18 mouse cellular contexts compared by ENCODE assay signal in the genomic region with DNA sequence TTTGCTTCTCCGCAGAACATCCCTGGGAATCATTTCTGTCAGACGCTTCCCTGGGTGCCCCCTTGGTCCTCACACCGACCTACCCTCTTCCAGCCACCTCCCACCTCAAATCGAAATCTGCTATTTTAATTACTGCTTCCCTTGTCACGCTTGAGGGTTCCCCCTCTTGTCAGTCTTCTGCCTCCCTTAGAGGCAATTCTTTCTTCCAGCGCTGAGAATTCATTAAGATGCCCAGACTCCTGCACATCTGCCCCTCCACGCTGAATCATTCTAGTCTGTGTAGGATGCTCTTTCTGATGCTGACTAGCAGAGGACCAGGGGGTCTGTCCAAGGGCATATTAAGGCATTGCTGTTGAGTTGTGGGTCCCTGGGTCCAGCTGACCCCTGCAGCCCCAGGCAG. TPM values are rescaled to one million over a fixed set of nuclear protein-coding genes. Genes with fewer than 3 reads are reported as not detected.
A peak's percentile ranks its signal among the peaks of the same experiment; 100 is the strongest.
DNase-seq lines count a peak whose midpoint lies in the region; ATAC-seq lines count a peak whose summit lies in the region.
"Had no signal": no experiment of that assay in that cellular context is flagged by ENCODE, and none has a peak within 500 bp of the region (broad histone marks: within the 10 kb centered on the region; RNA-seq: fewer than 3 reads in every experiment).

No protein-coding gene starts in this region.

- no peaks in the 10 kb centered on the region for H3K36me3 ChIP-seq in heart, embryonic 11.5 days (ENCODE audit: control insufficient read depth, insufficient read depth, low read length)
- H3K36me3 ChIP-seq in embryonic facial prominence, embryonic 12.5 days = no peaks in the 10 kb centered on the region
- H3K36me3 ChIP-seq in hindbrain, embryonic 15.5 days = no peaks in the 10 kb centered on the region
- no peaks in the 10 kb centered on the region for H3K36me3 ChIP-seq in midbrain, embryonic 15.5 days (replicated peaks)
- H3K36me3 ChIP-seq in liver, embryonic 11.5 days (ENCODE audit: control insufficient read depth, insufficient read depth, low read length) = no peaks in the 10 kb centered on the region
- H3K36me3 ChIP-seq: intestine, embryonic 15.5 days had no signal

- ATAC-seq in heart, embryonic 11.5 days (replicated peaks; ENCODE audit: insufficient number of reproducible peaks, low FRiP score, low TSS enrichment) = no peak
- no peak for ATAC-seq in embryonic facial prominence, embryonic 12.5 days (ENCODE audit: insufficient number of reproducible peaks, insufficient read depth, low FRiP score, low TSS enrichment)
- no peak for ATAC-seq in hindbrain, embryonic 15.5 days (ENCODE audit: low FRiP score, low read depth)
- ATAC-seq in midbrain, embryonic 15.5 days (replicated peaks) = no peak; the same call in 1 of the 2 replicates
- no peak for ATAC-seq in liver, embryonic 11.5 days (replicated peaks; ENCODE audit: low FRiP score)
- ATAC-seq: intestine, embryonic 15.5 days had no signal

- H3K9me3 ChIP-seq in heart, embryonic 11.5 days (replicated peaks; ENCODE audit: control insufficient read depth, low read length) = no peaks in the 10 kb centered on the region
- no peaks in the 10 kb centered on the region for H3K9me3 ChIP-seq in embryonic facial prominence, embryonic 12.5 days
- no peaks in the 10 kb centered on the region for H3K9me3 ChIP-seq in hindbrain, embryonic 15.5 days
- H3K9me3 ChIP-seq in midbrain, embryonic 15.5 days = no peaks in the 10 kb centered on the region
- no peaks in the 10 kb centered on the region for H3K9me3 ChIP-seq in liver, embryonic 11.5 days (ENCODE audit: control insufficient read depth, low read length)
- H3K9me3 ChIP-seq: intestine, embryonic 15.5 days had no signal

- H3K9ac ChIP-seq in heart, embryonic 11.5 days (ENCODE audit: low read depth, low read length) = 0 out of 2 replicates have a peak overlapping the region, but pooled peaks have one; percentile 34
- no peak overlapping the region for H3K9ac ChIP-seq in embryonic facial prominence, embryonic 12.5 days
- 0 out of 2 replicates have a peak overlapping the region, but pooled peaks have one; percentile 11 for H3K9ac ChIP-seq in hindbrain, embryonic 15.5 days
- no peak overlapping the region for H3K9ac ChIP-seq in midbrain, embryonic 15.5 days
- no peak overlapping the region for H3K9ac ChIP-seq in liver, embryonic 11.5 days (ENCODE audit: low read depth, low read length)
- H3K9ac ChIP-seq: intestine, embryonic 15.5 days had no signal

- DNase-seq in heart, postnatal 10 days = no peak
- DNase-seq in liver, embryonic 11.5 days (ENCODE audit: low spot score) = no peak
- no peak for DNase-seq in spleen, postnatal 4 days (ENCODE audit: low spot score in 2 of 2)
- no peak for DNase-seq in kidney, postnatal 36 days
- DNase-seq: adrenal gland, postnatal 25 days; cerebellum, adult 9-11 months; embryo, embryonic 11 days; gastrocnemius, postnatal 14 days; lung, postnatal 14 days; right cerebral cortex, postnatal 25 days; thymus, postnatal 14 days had no signal

- WGBS in heart, embryonic 11.5 days (ENCODE audit: insufficient replicate concordance) = 64% methylated on average over 7 of the region's 7 CpGs
- WGBS in embryonic facial prominence, embryonic 12.5 days = 22% methylated on average over 7 of the region's 7 CpGs
- 26% methylated on average over 7 of the region's 7 CpGs for WGBS in hindbrain, embryonic 15.5 days
- 10% methylated on average over 7 of the region's 7 CpGs for WGBS in midbrain, embryonic 15.5 days
- 58% methylated on average over 7 of the region's 7 CpGs for WGBS in liver, embryonic 11.5 days

- no peak overlapping the region for H3K4me3 ChIP-seq in heart, embryonic 11.5 days (ENCODE audit: low read depth, low read length)
- H3K4me3 ChIP-seq in embryonic facial prominence, embryonic 12.5 days = no peak overlapping the region
- no peak overlapping the region for H3K4me3 ChIP-seq in hindbrain, embryonic 15.5 days
- H3K4me3 ChIP-seq in midbrain, embryonic 15.5 days = no peak overlapping the region
- no peak overlapping the region for H3K4me3 ChIP-seq in liver, embryonic 11.5 days (ENCODE audit: low read depth, low read length)
- H3K4me3 ChIP-seq: erythroblast, embryonic 14.5 days; intestine, embryonic 15.5 days had no signal

- H3K4me1 ChIP-seq in heart, embryonic 11.5 days (ENCODE audit: control insufficient read depth, insufficient read depth, low read length) = peaks cover 15% of the 10 kb centered on the region
- peaks cover 54% of the 10 kb centered on the region for H3K4me1 ChIP-seq in embryonic facial prominence, embryonic 12.5 days
- H3K4me1 ChIP-seq in hindbrain, embryonic 15.5 days (replicated peaks) = peaks cover 39% of the 10 kb centered on the region
- peaks cover 59% of the 10 kb centered on the region for H3K4me1 ChIP-seq in midbrain, embryonic 15.5 days
- H3K4me1 ChIP-seq in liver, embryonic 11.5 days (replicated peaks; ENCODE audit: control insufficient read depth, insufficient read depth, low read length) = peaks cover 3% of the 10 kb centered on the region; the same call in 1 of the 2 replicates

- intact Hi-C loops in heart, postnatal 10 days (cut with DNase I) = loop anchor here (10.0 kb wide), 1 partner anchor 591 kb away; no protein-coding TSS in a partner anchor

- H3K27ac ChIP-seq in heart, embryonic 11.5 days (ENCODE audit: low read depth, low read length) = no peak overlapping the region
- H3K27ac ChIP-seq in embryonic facial prominence, embryonic 12.5 days = 0 out of 2 replicates have a peak overlapping the region, but pooled peaks have one; percentile 36
- 0 out of 2 replicates have a peak overlapping the region, but pooled peaks have one; percentile 17 for H3K27ac ChIP-seq in hindbrain, embryonic 15.5 days (replicated peaks)
- peak overlapping the region; percentile 59 for H3K27ac ChIP-seq in midbrain, embryonic 15.5 days
- no peak overlapping the region for H3K27ac ChIP-seq in liver, embryonic 11.5 days (ENCODE audit: low read depth, low read length)
- H3K27ac ChIP-seq: intestine, embryonic 15.5 days; kidney, postnatal 0 days had no signal

- no peaks in the 10 kb centered on the region for H3K27me3 ChIP-seq in heart, embryonic 11.5 days (ENCODE audit: control insufficient read depth, insufficient read depth, low read length)
- H3K27me3 ChIP-seq in embryonic facial prominence, embryonic 12.5 days = no peaks in the 10 kb centered on the region
- H3K27me3 ChIP-seq in hindbrain, embryonic 15.5 days = no peaks in the 10 kb centered on the region
- no peaks in the 10 kb centered on the region for H3K27me3 ChIP-seq in midbrain, embryonic 15.5 days (replicated peaks)
- 0 out of 2 replicates have a peak, but pooled peaks cover 3% of the 10 kb centered on the region for H3K27me3 ChIP-seq in liver, embryonic 11.5 days (replicated peaks; ENCODE audit: control insufficient read depth, insufficient read depth, low read length)
- H3K27me3 ChIP-seq: intestine, embryonic 15.5 days had no signal

- H3K4me2 ChIP-seq in heart, embryonic 11.5 days = no peak overlapping the region
- no peak overlapping the region for H3K4me2 ChIP-seq in embryonic facial prominence, embryonic 12.5 days (replicated peaks)
- H3K4me2 ChIP-seq in hindbrain, embryonic 15.5 days = no peak overlapping the region
- H3K4me2 ChIP-seq in midbrain, embryonic 15.5 days = no peak overlapping the region
- H3K4me2 ChIP-seq in liver, embryonic 11.5 days = no peak overlapping the region
- H3K4me2 ChIP-seq: intestine, embryonic 15.5 days had no signal

RNA-seq across cellular contexts. Expression of a gene that starts 27.4 kb away (rescaled TPM):
- 22.5 and 26.7 TPM in 2 replicates for polyA plus RNA-seq in heart, embryonic 11.5 days (2014; fragmentation: Nextera tagmentation; extraction: Ambion mirVana)
- 10 to 100 TPM; 23.0 to 23.2 TPM for total RNA-seq in heart, postnatal 10 days (2021)
- 16.7 and 19.7 TPM in 2 replicates for polyA plus RNA-seq in embryonic facial prominence, embryonic 12.5 days (2016; fragmentation: Nextera tagmentation; extraction: Ambion mirVana)
- 32.5 and 35.3 TPM in 2 replicates for polyA plus RNA-seq in hindbrain, embryonic 15.5 days (2015; fragmentation: Nextera tagmentation; extraction: Ambion mirVana)
- polyA plus RNA-seq in midbrain, embryonic 15.5 days (2015; fragmentation: Nextera tagmentation; extraction: Ambion mirVana) = 37.5 and 40.2 TPM in 2 replicates
- polyA plus RNA-seq in liver, embryonic 11.5 days (2014; fragmentation: Nextera tagmentation; extraction: Ambion mirVana) = 13.0 and 15.9 TPM in 2 replicates

Comparison
In these comparisons a context has a peak if more than half of its experiments do, and no peak if none do; other contexts are left out.
1. H3K27ac ChIP-seq: peak in embryonic facial prominence, embryonic 12.5 days (single experiment), hindbrain, embryonic 15.5 days (single experiment) and midbrain, embryonic 15.5 days (single experiment); none in heart, embryonic 11.5 days (single experiment) and liver, embryonic 11.5 days (single experiment).
2. H3K9ac ChIP-seq: peak in heart, embryonic 11.5 days (single experiment) and hindbrain, embryonic 15.5 days (single experiment); none in embryonic facial prominence, embryonic 12.5 days (single experiment), midbrain, embryonic 15.5 days (single experiment) and liver, embryonic 11.5 days (single experiment).